Mouse (Mus musculus) hematopoietic stem cell, adult 5-6 weeks (primary cell): Measurements from ENCODE around the gene Tmem183a. TPM values are rescaled to one million over a fixed set of nuclear protein-coding genes. Genes with fewer than 3 reads are reported as not detected.

ENCODE experiments used
- ATAC-seq, 2 experiments: fragments of 125-278 bp in 1 of 2; replicated peaks in 1 of 2; 2 replicates each; pipeline ENCODE4 v1.8.0; 2016 to 2017; ENCODE audit warnings: inconsistent platforms in 2 of 2, mild to moderate bottlenecking in 2 of 2, moderate number of reproducible peaks in 2 of 2, low read depth in 1 of 2, moderate TSS enrichment in 1 of 2; ENCODE audit not compliant: low FRiP score in 2 of 2, poor library complexity in 2 of 2, severe bottlenecking in 2 of 2, insufficient read depth in 1 of 2, low TSS enrichment in 1 of 2
- total RNA-seq: library from RNA; stranded (forward); fragments of 172-1452, 232-1000 nt; gene quantifications from 2 replicates; pipeline ENCODE4 v1.2.3, GENCODE M21; 2017

Gene Tmem183a
- total RNA-seq, 1 experiment from 2014 or later = 84.2 TPM

- ATAC-seq = no peak
Measured at GRCm38 (mm10) chr1:134334111-134334827, 27.5 kb downstream of the Tmem183a start.

- ATAC-seq = no peak
Measured at GRCm38 (mm10) chr1:134333371-134334110, 28.2 kb downstream of the Tmem183a start.

- peak; percentile 78 to 82 for ATAC-seq
Measured at GRCm38 (mm10) chr1:134332770-134333271, 29.0 kb downstream of the Tmem183a start, which contains the start of gene Ppfia4. Gene Ppfia4 (minus strand): TSS chr1:134332928.

- no peak for ATAC-seq
Measured at GRCm38 (mm10) chr1:134331879-134332635, 29.7 kb downstream of the Tmem183a start.

- no peak for ATAC-seq
Measured at GRCm38 (mm10) chr1:134326841-134327346, 34.9 kb downstream of the Tmem183a start.

- ATAC-seq = no peak
Measured at GRCm38 (mm10) chr1:134322591-134322990, 39.2 kb downstream of the Tmem183a start.

GRCm38 (mm10) chr1:134320691-134321301 lies 41.0 kb downstream of the Tmem183a start:
- ATAC-seq = no peak

GRCm38 (mm10) chr1:134318261-134318660 lies 43.5 kb downstream of the Tmem183a start:
- no peak for ATAC-seq

- no peak for ATAC-seq
Measured at GRCm38 (mm10) chr1:134316361-134316760, 45.4 kb downstream of the Tmem183a start.

GRCm38 (mm10) chr1:134315181-134315580 lies 46.6 kb downstream of the Tmem183a start:
- no peak for ATAC-seq

- ATAC-seq = no peak
Measured at GRCm38 (mm10) chr1:134311760-134312159, 50.0 kb downstream of the Tmem183a start.

GRCm38 (mm10) chr1:134310729-134311128 lies 51.0 kb downstream of the Tmem183a start:
- no peak for ATAC-seq

GRCm38 (mm10) chr1:134310291-134310690 lies 51.5 kb downstream of the Tmem183a start:
- no peak for ATAC-seq

GRCm38 (mm10) chr1:134307409-134307808 lies 54.4 kb downstream of the Tmem183a start:
- no peak for ATAC-seq

GRCm38 (mm10) chr1:134304940-134305339 lies 56.8 kb downstream of the Tmem183a start:
- ATAC-seq = no peak

GRCm38 (mm10) chr1:134302568-134303238 lies 59.1 kb downstream of the Tmem183a start:
- peak; percentile 81 to 82 for ATAC-seq
